Mouse (Mus musculus): ENCODE measurements at regions not wholly inside any gene's neighbourhood (a gene's known extent, or its start where the extent isn't known, plus 50 kb on each side); places are given as distances from the start of the nearest gene placed in this dataset.

GRCm38 (mm10) chr3:73134316-73134715, 76.7 kb upstream of the Slitrk3 start:
- peak; percentile 21 to 74 for DNase-seq (ENCODE audit: low spot score in 2 of 2)

- DNase-seq (ENCODE audit: low spot score in 2 of 2) = no peak
Measured at GRCm38 (mm10) chr3:73125143-73125542, 67.5 kb upstream of the Slitrk3 start.

- DNase-seq (ENCODE audit: low spot score in 2 of 2) = no peak
Measured at GRCm38 (mm10) chr3:73109102-73109501, 51.5 kb upstream of the Slitrk3 start.
